Mouse (Mus musculus) heart, adult 8-10 months (tissue): Measurements from ENCODE around the gene Prune2. TPM values are rescaled to one million over a fixed set of nuclear protein-coding genes. Genes with fewer than 3 reads are reported as not detected.
A peak's percentile ranks its signal among the peaks of the same experiment; 100 is the strongest.

Experiments used
- DNase-seq: peaks from one replicate; pipeline ENCODE4 v3.0.0; 2022; ENCODE audit warnings: low spot score
- total RNA-seq, 4 experiments: library from RNA; stranded (reverse); gene quantifications; 2 replicates each; pipeline ENCODE4 v1.2.4; 2022

Prune2 gene
- total RNA-seq, 4 experiments from 2014 or later: 75.4 to 98.4 (median 87.2) TPM

DNA sequence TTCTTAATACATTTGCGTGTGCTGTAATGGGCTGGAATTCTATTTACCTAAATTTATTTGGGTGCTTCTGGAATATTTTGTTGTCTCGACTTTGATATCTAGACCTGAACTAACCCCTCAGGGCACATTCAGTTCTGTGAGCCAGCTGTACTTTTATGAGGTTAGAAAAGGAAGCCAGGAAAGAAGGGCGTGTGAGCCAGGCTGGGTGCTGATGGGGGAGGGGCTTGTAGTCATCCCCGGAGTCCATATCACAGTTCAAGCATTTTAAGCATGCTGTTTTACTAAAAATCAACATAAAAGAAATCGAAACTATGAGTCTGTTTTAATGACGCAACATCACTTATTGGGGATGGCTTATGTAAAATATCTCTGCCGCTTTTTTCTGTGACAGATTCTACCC, 42.0 kb downstream of the Prune2 start:
- peak; percentile 33 for DNase-seq

GRCm38 (mm10) chr19:17006220-17006907, 50.4 kb downstream of the Prune2 start:
- DNase-seq: no peak

- DNase-seq: peak; percentile 55
These were observed 55.5 kb downstream of the Prune2 start for GRCm38 (mm10) chr19:17011261-17011995.

- no peak for DNase-seq
These were observed 57.2 kb downstream of the Prune2 start for GRCm38 (mm10) chr19:17013085-17013484.

- no peak for DNase-seq
These were observed 58.6 kb downstream of the Prune2 start for GRCm38 (mm10) chr19:17014337-17015124.

GRCm38 (mm10) chr19:17024748-17025147, 68.8 kb downstream of the Prune2 start:
- no peak for DNase-seq

DNA sequence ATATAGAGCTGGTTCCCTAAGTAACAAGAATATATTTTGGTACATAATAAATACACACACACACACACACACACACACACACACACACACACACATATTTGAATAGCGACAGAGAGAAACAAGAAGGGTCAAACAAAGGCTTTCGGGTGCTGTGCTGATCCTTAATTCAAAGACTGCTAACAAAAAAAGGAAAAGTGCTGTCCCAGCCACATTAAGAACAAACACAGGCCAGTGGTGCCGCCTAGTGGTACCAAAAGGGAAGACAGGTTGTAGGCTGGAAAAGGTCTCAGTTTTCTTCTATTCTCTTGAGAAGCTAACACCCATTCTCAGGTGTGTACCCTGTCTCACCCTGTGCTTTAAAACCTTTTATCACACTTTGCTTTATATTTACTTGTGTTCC, 74.4 kb downstream of the Prune2 start:
- DNase-seq: peak; percentile 43

- DNase-seq: no peak
These were observed 76.4 kb downstream of the Prune2 start for GRCm38 (mm10) chr19:17032314-17032713.

DNA sequence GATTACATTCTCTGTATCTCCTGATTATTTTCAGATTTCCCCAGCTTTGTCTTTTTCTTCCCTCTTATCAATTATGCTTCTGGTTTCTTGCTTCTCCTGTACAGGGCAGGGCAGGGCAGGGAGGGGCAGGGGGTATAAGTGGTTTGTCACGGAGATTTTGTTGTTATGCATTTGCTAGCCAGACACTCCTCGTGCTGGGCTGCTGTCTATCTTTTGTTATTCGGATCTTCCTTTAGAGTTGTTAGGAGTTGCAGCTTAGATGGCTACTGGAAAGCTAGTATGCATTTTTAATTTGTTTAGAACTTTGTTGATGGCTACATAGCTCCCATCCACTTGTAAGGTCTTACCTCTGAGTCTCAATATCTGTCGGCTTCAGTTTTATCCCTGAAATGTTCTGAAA, 91.0 kb downstream of the Prune2 start:
- no peak for DNase-seq

- DNase-seq: no peak
These were observed 100.0 kb downstream of the Prune2 start for GRCm38 (mm10) chr19:17055892-17056291.

GRCm38 (mm10) chr19:17060106-17060505, 104.2 kb downstream of the Prune2 start:
- DNase-seq: no peak

- no peak for DNase-seq
These were observed 108.5 kb downstream of the Prune2 start for GRCm38 (mm10) chr19:17064421-17064820.

GRCm38 (mm10) chr19:17069067-17069466, 113.1 kb downstream of the Prune2 start:
- no peak for DNase-seq

DNA sequence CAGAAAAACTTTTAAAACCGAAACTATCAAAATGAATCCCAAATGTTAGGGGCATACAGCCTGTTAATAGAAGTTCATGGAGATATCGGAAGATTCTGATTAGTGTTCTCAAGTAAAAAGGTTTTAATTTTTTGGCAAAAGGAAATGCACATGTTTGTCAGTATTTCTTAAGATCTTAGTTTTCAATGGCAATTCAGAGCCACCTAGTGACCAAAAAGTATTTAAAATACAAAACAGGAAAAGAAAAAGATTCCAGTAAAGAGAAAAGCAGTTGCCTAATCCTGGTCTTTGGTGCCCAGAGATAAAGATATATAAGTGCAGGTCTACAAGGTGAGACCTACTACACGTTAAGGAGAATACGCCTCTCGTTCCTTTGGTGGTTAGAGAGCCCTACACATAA, 115.3 kb downstream of the Prune2 start:
- DNase-seq: no peak

DNA sequence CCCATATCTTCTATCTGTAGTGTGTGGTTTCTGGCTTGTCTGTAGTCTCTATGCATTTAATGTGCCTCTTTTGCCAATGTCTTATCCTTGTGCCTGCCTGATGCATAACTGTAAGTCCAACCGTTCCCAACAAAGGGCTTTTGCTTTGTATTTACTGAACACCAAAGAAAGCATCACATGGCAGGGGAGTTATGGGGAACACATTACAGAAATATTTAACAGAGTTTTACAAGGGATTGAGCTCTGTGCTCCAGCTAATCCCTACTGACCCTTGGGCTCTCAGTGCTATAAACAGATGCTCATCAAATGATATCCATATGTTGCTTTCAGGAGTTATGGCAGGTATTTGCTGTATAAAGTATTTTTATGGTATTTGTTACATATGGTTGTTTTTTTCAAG, 116.3 kb downstream of the Prune2 start:
- no peak for DNase-seq

DNA sequence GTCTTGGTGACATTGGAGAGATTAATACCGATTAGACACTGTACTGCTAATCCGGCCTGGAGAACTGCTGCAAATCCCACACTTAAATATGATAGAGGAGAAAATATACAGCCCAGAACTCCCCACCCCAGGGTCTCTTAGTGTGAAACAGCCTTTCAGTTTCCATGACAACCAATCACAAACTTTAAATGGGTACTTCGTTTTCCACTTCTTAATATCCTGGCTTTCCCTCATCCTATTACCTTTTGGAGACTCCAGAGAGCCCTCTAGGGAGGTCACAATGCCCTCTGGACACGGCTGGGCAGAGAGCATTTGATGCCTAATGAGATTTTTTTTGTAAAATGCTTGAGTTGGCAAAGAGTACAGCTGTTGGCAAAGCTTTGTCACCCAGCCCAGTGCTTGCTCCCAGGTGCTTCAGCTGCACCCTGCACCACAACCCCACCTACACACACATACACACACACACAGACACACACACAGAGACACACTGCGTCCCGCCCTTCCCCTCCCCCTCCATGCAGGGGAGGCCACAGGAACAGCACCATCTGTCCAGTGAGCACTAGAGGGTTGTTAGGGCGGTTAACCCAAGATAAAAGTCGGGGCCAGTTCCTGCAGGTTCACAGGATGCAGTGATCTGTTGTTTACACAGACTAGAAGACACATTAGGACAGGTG, 122.9 kb downstream of the Prune2 start:
- DNase-seq: no peak

- DNase-seq: no peak
These were observed 125.5 kb downstream of the Prune2 start for GRCm38 (mm10) chr19:17081382-17081781.

DNA sequence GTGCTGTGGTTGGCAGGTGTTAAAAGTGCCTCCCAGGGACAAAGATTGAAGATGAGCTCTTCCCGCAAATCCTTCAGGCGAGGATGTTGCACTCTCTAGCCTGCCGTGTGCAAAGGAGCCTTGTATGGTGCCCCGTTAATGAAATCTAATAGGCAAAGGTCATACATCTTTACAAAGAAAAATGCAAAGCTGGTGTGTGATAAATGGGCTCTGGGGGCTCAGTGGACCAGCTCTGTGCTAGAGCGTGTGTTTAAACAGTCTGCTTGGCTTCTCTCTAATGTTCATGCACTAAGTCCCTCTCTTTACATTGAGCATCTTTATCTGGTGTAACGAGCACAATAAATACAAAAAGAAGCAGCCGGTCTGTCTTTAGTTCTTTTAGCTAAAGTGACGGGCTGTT, 138.1 kb downstream of the Prune2 start:
- no peak for DNase-seq

DNA sequence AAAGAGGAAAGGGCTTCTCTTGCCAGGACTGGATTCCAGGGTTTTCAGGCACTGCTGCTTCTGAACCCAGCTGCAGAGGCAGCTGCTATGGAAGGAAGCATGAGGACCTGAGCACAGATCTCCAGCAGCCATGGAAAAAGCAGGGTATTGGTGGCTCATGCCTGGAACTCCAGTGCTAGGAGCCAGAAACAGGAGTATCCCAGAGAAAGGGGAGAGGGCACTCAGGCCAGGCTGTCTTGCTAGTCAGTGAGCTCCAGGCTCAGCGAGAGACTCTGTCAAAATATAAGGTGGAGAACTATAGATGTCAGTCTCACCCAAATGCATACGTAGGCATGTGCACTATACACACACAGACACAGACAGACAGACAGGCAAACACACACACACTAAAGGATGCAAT, 140.4 kb downstream of the Prune2 start:
- DNase-seq: no peak

DNA sequence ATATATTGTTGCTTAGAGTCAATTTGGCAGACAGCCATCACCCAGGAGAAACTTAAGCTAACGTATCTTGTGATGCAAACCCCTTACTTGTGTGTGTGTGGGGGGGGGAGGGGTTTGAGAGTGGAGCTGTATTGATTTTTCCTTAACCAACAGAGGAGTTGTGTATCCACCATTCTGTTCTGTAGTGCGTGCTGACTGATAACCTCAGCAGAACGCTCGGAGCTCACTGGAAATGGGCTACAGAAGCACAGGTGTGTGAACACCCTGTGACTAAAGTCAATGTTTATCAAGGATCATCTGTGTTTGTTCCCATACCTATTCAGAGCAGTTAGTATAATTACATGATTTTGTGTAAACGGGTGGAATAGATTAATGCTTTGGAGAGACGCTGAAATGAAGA, 141.3 kb downstream of the Prune2 start:
- DNase-seq: no peak

DNA sequence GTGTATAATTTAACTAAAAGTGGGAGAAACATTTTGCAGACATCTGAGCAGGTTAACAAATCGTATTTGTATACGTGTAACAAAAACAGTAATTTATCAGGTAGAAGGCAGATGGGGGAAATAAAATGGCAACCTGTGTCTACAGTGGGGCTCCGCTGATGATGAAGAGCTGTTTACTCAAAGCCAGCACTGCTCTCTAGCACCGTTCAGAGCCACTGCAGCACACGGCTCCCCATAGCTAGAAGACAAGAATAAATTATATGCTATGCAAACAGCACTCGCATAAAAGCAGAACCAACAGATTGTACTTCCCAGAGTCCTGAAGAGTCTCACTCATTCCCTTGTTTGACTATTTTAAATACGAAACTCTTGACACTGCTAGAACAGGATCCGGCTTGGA, 152.9 kb downstream of the Prune2 start:
- DNase-seq: no peak
